Mouse (Mus musculus): ENCODE data around the gene 2410137M14Rik. TPM values are rescaled to one million over a fixed set of nuclear protein-coding genes. Genes with fewer than 3 reads are reported as not detected.

The 2410137M14Rik gene
- total RNA-seq, 2 experiments from 2014 or later = 0.45 TPM; not detected in 1

DNA sequence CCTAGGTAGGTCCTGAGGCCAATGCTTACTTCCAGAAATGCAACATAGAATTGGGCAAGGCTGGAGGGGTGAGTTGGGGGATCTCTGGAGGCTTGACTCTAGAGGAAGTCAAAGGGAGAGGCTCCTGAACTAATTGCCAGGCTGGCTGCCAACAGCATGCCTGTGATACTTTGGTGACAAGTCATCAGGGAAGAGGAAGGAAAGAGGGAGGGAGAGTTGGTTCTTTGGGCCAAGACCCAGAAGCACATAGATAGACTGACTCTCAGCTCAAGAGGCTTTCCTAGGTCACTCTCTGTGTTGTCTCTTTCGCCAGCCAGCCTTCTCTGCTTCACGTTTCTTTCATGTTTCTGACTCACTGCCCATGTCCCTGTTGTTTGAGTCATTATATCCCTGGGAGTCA, 49.2 kb downstream of the 2410137M14Rik start:
- Histone ChIP-seq H3K27ac (no peak overlapping the region), H3K4me3 (no peak overlapping the region)
- TF ChIP-seq CTCF (IDR thresholded peaks at IDR 0.05) = no peak
- intact Hi-C loops (cut with DNase I) = no loop called here
- peak; percentile 24 for DNase-seq

DNA sequence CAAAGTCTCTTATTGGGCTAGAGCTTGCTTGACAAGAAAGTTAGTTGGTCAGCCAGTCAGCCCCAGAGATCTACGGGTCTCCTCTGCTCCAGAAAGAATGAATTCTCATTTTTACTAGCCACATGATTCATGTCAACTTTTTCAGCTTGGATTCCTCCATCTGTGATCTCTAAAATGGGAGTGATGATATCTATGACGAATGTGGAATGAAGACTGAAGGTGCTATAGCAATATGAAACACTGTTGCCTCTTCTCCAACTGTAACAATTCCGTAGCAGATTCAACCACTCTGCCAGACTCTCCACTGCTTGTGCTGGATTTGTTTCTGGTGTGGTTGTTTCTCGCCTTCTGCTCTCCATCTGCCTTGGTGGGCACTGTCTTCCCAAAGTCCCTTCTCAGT, 49.9 kb downstream of the 2410137M14Rik start:
- H3K4me3 ChIP-seq = no peak overlapping the region
- no peak overlapping the region for H3K27ac ChIP-seq
- DNase-seq = no peak
- intact Hi-C loops (cut with DNase I) = no loop called here
- TF ChIP-seq CTCF (IDR thresholded peaks at IDR 0.05) = no peak

DNA sequence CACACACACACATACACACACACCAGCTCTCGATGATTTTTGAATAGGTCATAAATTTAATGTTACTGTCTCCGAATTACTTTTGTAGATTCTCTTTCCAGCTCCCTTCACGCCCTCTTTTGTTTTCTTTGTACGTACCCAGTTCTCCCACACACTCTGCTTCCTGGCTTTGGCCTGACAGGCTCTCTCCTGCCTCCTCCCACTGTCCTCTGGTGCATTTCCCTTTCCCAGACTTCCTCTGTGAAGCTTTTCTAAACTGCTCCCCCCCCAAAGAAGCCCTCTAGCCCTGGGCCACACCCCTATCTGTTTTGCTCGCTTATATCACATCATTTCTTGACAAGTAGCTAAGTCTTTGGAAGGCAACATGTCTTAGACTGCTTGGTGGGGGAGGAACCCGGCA, 50.8 kb downstream of the 2410137M14Rik start:
- H3K27ac ChIP-seq = no peak overlapping the region
- H3K4me3 ChIP-seq = no peak overlapping the region
- intact Hi-C loops (cut with DNase I) = no loop called here
- DNase-seq = no peak
- TF ChIP-seq CTCF (IDR thresholded peaks at IDR 0.05) = no peak

DNA sequence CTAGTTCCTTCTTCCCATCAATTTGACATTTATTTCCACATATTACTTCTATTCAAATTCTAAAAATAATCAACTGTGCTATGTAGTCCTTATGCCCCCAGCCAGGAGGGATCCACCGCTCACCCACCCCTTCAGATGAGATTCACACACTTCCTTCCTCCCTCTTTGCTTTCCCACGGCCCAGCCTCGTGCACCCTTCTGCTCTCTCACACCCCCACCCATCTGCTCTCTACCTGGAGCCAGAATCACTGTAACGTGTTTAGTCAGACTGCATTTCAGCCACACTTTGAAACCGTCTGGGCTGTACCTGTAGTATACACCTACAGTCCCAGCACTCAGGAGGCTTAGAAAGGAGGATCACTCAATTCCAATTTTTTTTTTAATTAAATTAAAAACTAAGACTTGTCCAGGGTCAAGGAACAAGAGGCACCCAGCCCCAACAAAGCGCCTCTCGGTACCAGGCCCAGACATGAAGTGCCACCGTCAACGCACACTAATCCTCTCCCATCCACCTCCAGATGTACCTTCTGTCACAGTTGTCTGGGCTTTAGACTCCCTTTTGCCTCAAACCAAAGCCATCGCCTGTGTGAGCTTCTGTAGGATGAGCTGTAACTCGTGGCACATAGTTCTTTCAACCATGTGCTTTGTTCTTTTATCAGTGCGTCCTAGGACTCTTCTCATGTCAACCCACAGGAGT, 51.7 kb downstream of the 2410137M14Rik start:
- intact Hi-C loops (cut with DNase I) = no loop called here
- H3K27ac ChIP-seq = no peak overlapping the region

More for the DNA sequence above, 51.7 kb downstream of the 2410137M14Rik start:
- no peak for TF ChIP-seq CTCF (IDR thresholded peaks at IDR 0.05)
- H3K4me3 ChIP-seq = no peak overlapping the region
- no peak for DNase-seq

Other genes starting within 250 kb of the 2410137M14Rik start
- gene H2-M10.5, start 208.3 kb downstream of the 2410137M14Rik start, total RNA-seq (2021) = not detected
- not detected for gene H2-M10.6, start 169.1 kb downstream of the 2410137M14Rik start, total RNA-seq (2021)
- 10 to 100 TPM; 18.9 to 23.5 TPM for gene Trim26, start 144.1 kb downstream of the 2410137M14Rik start, total RNA-seq (2021)
- not detected for gene Trim15, start 114.0 kb downstream of the 2410137M14Rik start, total RNA-seq (2021)
- gene Trim10, start 111.7 kb downstream of the 2410137M14Rik start, total RNA-seq (2021) = not detected
- not detected for gene Trim40, start 91.1 kb downstream of the 2410137M14Rik start, total RNA-seq (2021)
- not detected for gene Trim31, start 83.1 kb downstream of the 2410137M14Rik start, total RNA-seq (2021)
- under 1 TPM; 0.14 to 0.33 TPM for gene Rnf39, start 38.3 kb downstream of the 2410137M14Rik start, total RNA-seq (2021)
- 10 to 100 TPM; 52.2 to 57.7 TPM for gene Ppp1r11, start 29.5 kb downstream of the 2410137M14Rik start, total RNA-seq (2021)
- 10 to 100 TPM; 17.7 to 23.6 TPM for gene Znrd1, start 22.7 kb downstream of the 2410137M14Rik start, total RNA-seq (2021)
- 10 to 100 TPM; 18.2 to 22.4 TPM for gene Znrd1as, start 22.6 kb downstream of the 2410137M14Rik start, total RNA-seq (2021)
- gene H2-M5, start 8.3 kb upstream of the 2410137M14Rik start, total RNA-seq (2021) = under 1 TPM in 1 of 2 experiments, not detected in 1; 0.10 TPM
- 1 to 10 TPM in 1 of 2 experiments, under 1 TPM in 1; 0.23 to 1.3 TPM for gene Zfp57, start 19.9 kb upstream of the 2410137M14Rik start, total RNA-seq (2021)
- gene Mog, start 42.2 kb upstream of the 2410137M14Rik start, total RNA-seq (2021) = not detected
- 1 to 10 TPM; 8.5 to 9.1 TPM for gene Gabbr1, start 64.7 kb upstream of the 2410137M14Rik start, total RNA-seq (2021)
- gene Olfr90, start 107.3 kb upstream of the 2410137M14Rik start, total RNA-seq (2021) = not detected
- gene Olfr91, start 117.0 kb upstream of the 2410137M14Rik start, total RNA-seq (2021) = not detected
- gene Olfr92, start 138.9 kb upstream of the 2410137M14Rik start, total RNA-seq (2021) = not detected
- not detected for gene Olfr93, start 180.3 kb upstream of the 2410137M14Rik start, total RNA-seq (2021)
- not detected for gene Ubd, start 212.7 kb upstream of the 2410137M14Rik start, total RNA-seq (2021)
- not detected for gene Olfr94, start 219.8 kb upstream of the 2410137M14Rik start, total RNA-seq (2021)
- gene Olfr95, start 231.9 kb upstream of the 2410137M14Rik start, total RNA-seq (2021) = not detected
- not detected for gene Olfr96, start 238.9 kb upstream of the 2410137M14Rik start, total RNA-seq (2021)